Mouse (Mus musculus) ES-Bruce4 (cell line): ENCODE results near the gene Izumo2. TPM values are rescaled to one million over a fixed set of nuclear protein-coding genes. Genes with fewer than 3 reads are reported as not detected.

Experiments
- H3K27ac ChIP-seq: 2 replicates; pipeline ENCODE4 v1.5.1; 2012; ENCODE audit warnings: low read length, inconsistent platforms; ENCODE audit not compliant: insufficient read depth
- H3K27me3 ChIP-seq: 2 replicates; pipeline ENCODE4 v1.6.1; 2012; ENCODE audit warnings: mild to moderate bottlenecking, low read length, inconsistent platforms; ENCODE audit not compliant: control insufficient read depth, poor library complexity, insufficient read depth, severe bottlenecking
- H3K36me3 ChIP-seq: 2 replicates; pipeline ENCODE4 v1.6.1; 2012; ENCODE audit warnings: inconsistent platforms, mild to moderate bottlenecking, low read length, moderate library complexity; ENCODE audit not compliant: control insufficient read depth, poor library complexity, insufficient read depth, severe bottlenecking
- H3K4me1 ChIP-seq: one replicate; pipeline ENCODE4 v1.8.1; 2011; ENCODE audit warnings: low read length; ENCODE audit not compliant: control insufficient read depth, insufficient read depth
- H3K4me3 ChIP-seq: 2 replicates; pipeline ENCODE4 v1.5.1; 2011; ENCODE audit warnings: low read depth, mild to moderate bottlenecking, low read length
- H3K9ac ChIP-seq: 2 replicates; pipeline ENCODE4 v1.6.1; 2012; ENCODE audit warnings: low read depth, mild to moderate bottlenecking, inconsistent platforms; ENCODE audit not compliant: poor library complexity, severe bottlenecking
- H3K9me3 ChIP-seq: replicated peaks from 2 replicates; pipeline ENCODE4 v1.6.1; 2012; ENCODE audit warnings: mild to moderate bottlenecking, low read length, inconsistent platforms; ENCODE audit not compliant: control insufficient read depth, poor library complexity, insufficient read depth, severe bottlenecking
- CTCF ChIP-seq: IDR thresholded peaks from one replicate; pipeline ENCODE4 v1.8.1; 2011; ENCODE audit warnings: low read depth, low read length
- EP300 ChIP-seq: IDR thresholded peaks from 2 replicates; pipeline ENCODE4 v1.6.1; 2011; ENCODE audit warnings: low read depth, low read length; ENCODE audit not compliant: insufficient read depth
- POLR2A ChIP-seq: IDR thresholded peaks from one replicate; pipeline ENCODE4 v1.8.1; 2011; ENCODE audit warnings: low read length; ENCODE audit not compliant: insufficient read depth
- polyA plus RNA-seq: library from polyadenylated mRNA; stranded (reverse); fragments of >200 nt; gene quantifications from 2 replicates; pipeline ENCODE4 v1.2.4, GENCODE M21; 2011; ENCODE audit warnings: low read depth; ENCODE audit not compliant: missing spikeins, insufficient read depth, insufficient read length

The Izumo2 gene
- polyA plus RNA-seq, 1 experiment = 1.8 TPM

- Histone ChIP-seq H3K4me1 (no peaks in the 10 kb centered on the region), H3K9ac (no peak overlapping the region), H3K27ac (no peak overlapping the region), H3K9me3 (peaks cover 4% of the 10 kb centered on the region; the same call in 1 of the 2 replicates), H3K27me3 (no peaks in the 10 kb centered on the region), H3K4me3 (no peak overlapping the region), H3K36me3 (no peaks in the 10 kb centered on the region)
- TF ChIP-seq CTCF (no peak), EP300 (no peak)
Observed at GRCm38 (mm10) chr7:44675171-44675570, 33.4 kb upstream of the Izumo2 start.

DNA sequence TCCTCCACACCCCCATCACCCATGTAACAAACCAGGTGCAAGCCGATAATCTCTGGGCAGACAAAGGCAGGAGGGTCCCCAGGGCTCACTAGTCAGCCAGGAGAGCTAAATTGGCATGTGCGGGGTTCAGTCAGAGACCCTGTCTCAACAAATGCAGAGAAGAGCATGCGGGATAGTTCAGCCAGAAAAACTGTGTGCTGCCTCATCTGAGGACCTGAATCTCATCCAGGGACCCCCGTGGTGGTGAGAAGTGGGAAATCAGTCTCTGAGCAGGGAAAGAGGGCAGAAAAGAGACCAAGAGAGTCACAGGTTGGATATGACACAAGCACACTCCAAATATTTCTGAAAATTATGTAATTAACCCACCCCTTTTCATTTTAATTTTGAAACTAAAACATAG is 32.4 kb upstream of the Izumo2 start:
- Histone ChIP-seq H3K9ac (no peak overlapping the region), H3K36me3 (no peaks in the 10 kb centered on the region), H3K27me3 (no peaks in the 10 kb centered on the region), H3K9me3 (peaks cover 4% of the 10 kb centered on the region; the same call in 1 of the 2 replicates), H3K4me1 (no peaks in the 10 kb centered on the region), H3K27ac (no peak overlapping the region), H3K4me3 (no peak overlapping the region)
- TF ChIP-seq POLR2A = no peak
- TF ChIP-seq CTCF = no peak
- TF ChIP-seq EP300 = no peak

DNA sequence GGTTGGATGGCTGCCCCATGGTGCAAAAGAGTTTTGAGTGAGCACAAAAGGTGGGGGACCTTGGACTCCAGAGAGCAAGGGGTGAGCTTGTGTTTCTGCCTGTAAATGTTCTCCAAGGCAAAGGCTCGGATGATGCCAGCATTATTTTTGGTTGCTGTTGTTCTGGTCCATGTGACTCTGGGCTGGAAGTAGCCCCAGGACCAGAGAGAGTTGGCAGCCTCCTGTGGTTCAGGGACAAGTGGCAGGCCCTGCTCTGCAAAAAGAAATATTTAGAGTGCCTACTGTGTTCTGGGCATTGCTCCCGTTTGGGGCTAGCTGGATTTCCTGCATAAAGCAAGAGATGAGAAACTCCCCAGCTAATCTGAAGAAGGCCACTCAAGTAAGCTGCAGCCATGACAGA is 31.9 kb upstream of the Izumo2 start:
- peaks cover 4% of the 10 kb centered on the region; the same call in 1 of the 2 replicates for H3K9me3 ChIP-seq
- TF ChIP-seq POLR2A = no peak
- no peak for TF ChIP-seq EP300
- TF ChIP-seq CTCF = no peak
- no peak overlapping the region for H3K4me3 ChIP-seq
- H3K9ac ChIP-seq = no peak overlapping the region
- no peaks in the 10 kb centered on the region for H3K27me3 ChIP-seq
- H3K27ac ChIP-seq = no peak overlapping the region
- H3K36me3 ChIP-seq = no peaks in the 10 kb centered on the region
- no peaks in the 10 kb centered on the region for H3K4me1 ChIP-seq

GRCm38 (mm10) chr7:44683656-44684055 is 24.9 kb upstream of the Izumo2 start:
- no peak for TF ChIP-seq EP300
- H3K4me3 ChIP-seq = no peak overlapping the region
- no peaks in the 10 kb centered on the region for H3K9me3 ChIP-seq
- H3K27ac ChIP-seq = no peak overlapping the region
- no peaks in the 10 kb centered on the region for H3K4me1 ChIP-seq
- H3K36me3 ChIP-seq = no peaks in the 10 kb centered on the region
- no peaks in the 10 kb centered on the region for H3K27me3 ChIP-seq
- H3K9ac ChIP-seq = no peak overlapping the region

DNA sequence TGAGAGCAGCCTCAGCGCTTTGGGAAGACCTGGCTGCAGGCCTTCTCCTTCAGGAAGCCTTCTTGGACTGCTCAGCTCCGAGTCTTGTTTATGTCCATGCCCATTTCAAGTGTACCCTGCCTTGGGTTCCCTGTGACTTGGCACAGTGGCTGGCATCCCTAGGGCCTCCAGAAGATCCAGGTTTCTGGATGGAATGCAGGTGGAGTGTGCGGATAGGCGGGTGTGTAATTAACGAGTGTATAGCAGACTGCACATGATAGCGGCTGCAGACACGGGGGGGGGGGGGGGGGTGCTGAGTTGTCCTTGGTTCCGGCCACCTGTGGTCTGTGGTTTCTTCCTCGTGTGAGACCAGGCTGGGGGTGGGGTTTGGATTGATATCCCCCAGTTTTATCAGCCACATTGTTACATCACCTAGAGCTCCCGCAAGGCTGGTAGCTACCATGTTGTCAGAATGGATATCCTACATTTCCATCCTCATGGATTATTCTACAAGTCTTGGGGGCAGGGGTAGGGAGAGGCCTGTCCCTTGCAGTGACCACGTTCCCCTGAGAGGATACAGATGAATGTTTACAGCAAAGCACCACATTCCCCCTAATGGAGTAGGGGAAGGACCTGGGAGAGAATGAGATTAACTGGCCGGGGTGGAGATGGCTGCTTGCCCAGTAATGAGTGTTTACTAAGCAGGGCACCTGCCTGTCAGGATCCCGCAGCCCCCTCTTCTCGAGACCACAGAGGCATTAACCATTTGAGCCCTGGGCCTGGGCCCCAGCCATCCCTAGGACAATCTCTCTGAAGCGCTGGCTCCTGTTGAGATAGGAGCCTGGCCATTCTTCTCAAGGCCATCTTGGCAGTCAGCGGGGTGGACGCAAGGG is 22.8 kb upstream of the Izumo2 start:
- no peak for TF ChIP-seq CTCF
- Histone ChIP-seq H3K9ac (no peak overlapping the region), H3K27me3 (no peaks in the 10 kb centered on the region), H3K4me3 (no peak overlapping the region), H3K27ac (no peak overlapping the region), H3K9me3 (no peaks in the 10 kb centered on the region), H3K36me3 (no peaks in the 10 kb centered on the region), H3K4me1 (no peaks in the 10 kb centered on the region)

DNA sequence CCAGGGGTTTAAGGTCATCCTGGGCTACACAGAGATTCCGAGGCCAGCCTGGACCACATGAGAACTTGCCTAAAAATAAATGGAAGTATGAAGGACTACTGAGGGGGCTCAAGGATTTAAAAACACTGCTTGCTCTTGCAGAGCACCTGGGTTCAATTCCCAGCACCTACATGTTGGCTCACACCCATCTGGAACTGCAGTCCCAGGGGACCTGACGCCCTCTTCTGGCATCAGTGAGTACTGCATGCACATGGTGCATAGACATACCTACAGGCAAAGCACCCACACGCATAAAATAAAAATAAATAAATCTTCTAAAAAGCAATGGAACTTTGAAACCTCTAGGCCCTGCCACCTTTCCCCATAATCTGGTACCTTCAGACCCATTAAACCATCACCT is 19.7 kb upstream of the Izumo2 start:
- TF ChIP-seq CTCF (peak; percentile 60), EP300 (no peak)
- H3K36me3 ChIP-seq = no peaks in the 10 kb centered on the region
- H3K4me1 ChIP-seq = no peaks in the 10 kb centered on the region
- no peaks in the 10 kb centered on the region for H3K27me3 ChIP-seq
- no peak overlapping the region for H3K9ac ChIP-seq
- no peak overlapping the region for H3K4me3 ChIP-seq
- H3K9me3 ChIP-seq = no peaks in the 10 kb centered on the region
- H3K27ac ChIP-seq = no peak overlapping the region
